Mouse (Mus musculus) MEL (cell line): ENCODE data around the gene Trem2. TPM values are rescaled to one million over a fixed set of nuclear protein-coding genes. Genes with fewer than 3 reads are reported as not detected.

Source experiments
- DNase-seq: peaks from one replicate; pipeline ENCODE4 v3.0.0; 2011; ENCODE audit warnings: low read depth, low spot score
- H3K27ac ChIP-seq: 2 replicates; pipeline ENCODE4 v1.5.1; 2012; ENCODE audit warnings: low read depth, mild to moderate bottlenecking, control low read depth, low read length, moderate library complexity; ENCODE audit not compliant: control insufficient read depth
- H3K27me3 ChIP-seq, 2 experiments: fragments of 150-350 bp in 1 of 2; sonication (generic) in 1 of 2; 2 replicates each; pipeline ENCODE4 v1.6.1; 2012; ENCODE audit warnings: low read length in 2 of 2, mild to moderate bottlenecking in 2 of 2, improper control_type of control experiment in 1 of 2, moderate library complexity in 1 of 2; ENCODE audit not compliant: insufficient read depth in 2 of 2, control insufficient read depth in 1 of 2
- H3K36me3 ChIP-seq, 2 experiments: 2 replicates each; pipeline ENCODE4 v1.6.1; 2012 to 2014; ENCODE audit warnings: low read length in 2 of 2, improper control_type of control experiment in 1 of 2, inconsistent platforms in 1 of 2, mild to moderate bottlenecking in 1 of 2; ENCODE audit not compliant: insufficient read depth in 2 of 2, control insufficient read depth in 1 of 2
- H3K4me1 ChIP-seq, 2 experiments: fragments of 150-350 bp in 1 of 2; sonication (generic) in 1 of 2; 2 replicates each; pipeline ENCODE4 v1.6.1; 2012; ENCODE audit warnings: low read length in 2 of 2, improper control_type of control experiment in 1 of 2, mild to moderate bottlenecking in 1 of 2; ENCODE audit not compliant: insufficient read depth in 2 of 2, control insufficient read depth in 1 of 2
- H3K4me3 ChIP-seq, 2 experiments: fragments of 150-350 bp in 1 of 2; sonication (generic) in 1 of 2; 2 replicates each; pipeline ENCODE4 v1.5.1; 2012; ENCODE audit warnings: low read depth in 2 of 2, low read length in 2 of 2, mild to moderate bottlenecking in 2 of 2, moderate library complexity in 2 of 2, control low read depth in 1 of 2, improper control_type of control experiment in 1 of 2; ENCODE audit not compliant: control insufficient read depth in 1 of 2, insufficient read depth in 1 of 2
- H3K79me2 ChIP-seq: 2 replicates; pipeline ENCODE4 v1.6.1; 2012; ENCODE audit warnings: mild to moderate bottlenecking, low read length, moderate library complexity; ENCODE audit not compliant: control insufficient read depth, poor library complexity, insufficient read depth
- H3K9ac ChIP-seq: 2 replicates; pipeline ENCODE4 v1.6.1; 2012; ENCODE audit warnings: low read depth, mild to moderate bottlenecking, control low read depth, low read length, moderate library complexity; ENCODE audit not compliant: control insufficient read depth, poor library complexity, severe bottlenecking
- H3K9me3 ChIP-seq: fragments of 150-350 bp; sonication (generic); replicated peaks from 2 replicates; pipeline ENCODE4 v1.6.1; 2012; ENCODE audit warnings: mild to moderate bottlenecking, low read length, improper control_type of control experiment, moderate library complexity; ENCODE audit not compliant: insufficient read depth
- BHLHE40 ChIP-seq: IDR thresholded peaks from 2 replicates; pipeline ENCODE4 v1.6.1; 2012; ENCODE audit warnings: low read depth, mild to moderate bottlenecking, inconsistent platforms, low read length, improper control_type of control experiment, borderline replicate concordance
- CHD1 ChIP-seq: IDR thresholded peaks from 2 replicates; pipeline ENCODE4 v1.6.1; 2012; ENCODE audit warnings: low read depth, mild to moderate bottlenecking, inconsistent platforms, low read length, improper control_type of control experiment
- CHD2 ChIP-seq: IDR thresholded peaks from 2 replicates; pipeline ENCODE4 v1.6.1; 2011; ENCODE audit warnings: low read length, improper control_type of control experiment
- ELF1 ChIP-seq: IDR thresholded peaks from 2 replicates; pipeline ENCODE4 v1.6.1; 2014; ENCODE audit warnings: low read depth, mild to moderate bottlenecking, inconsistent platforms, low read length, improper control_type of control experiment, moderate library complexity
- ETS1 ChIP-seq: IDR thresholded peaks from 2 replicates; pipeline ENCODE4 v1.6.1; 2012; ENCODE audit warnings: low read depth, mild to moderate bottlenecking, inconsistent platforms, low read length, improper control_type of control experiment, moderate library complexity
- GABPA ChIP-seq: IDR thresholded peaks from 2 replicates; pipeline ENCODE4 v1.6.1; 2012; ENCODE audit warnings: low read depth, mild to moderate bottlenecking, inconsistent platforms, low read length, improper control_type of control experiment, moderate library complexity
- GATA1 ChIP-seq: IDR thresholded peaks from 2 replicates; pipeline ENCODE4 v1.6.1; 2011; ENCODE audit warnings: low read depth, low read length, improper control_type of control experiment
- HCFC1 ChIP-seq: IDR thresholded peaks from 2 replicates; pipeline ENCODE4 v1.6.1; 2012; ENCODE audit warnings: low read depth, mild to moderate bottlenecking, inconsistent platforms, low read length, improper control_type of control experiment, moderate library complexity
- JUND ChIP-seq: IDR thresholded peaks from 2 replicates; pipeline ENCODE4 v1.6.1; 2011; ENCODE audit warnings: low read depth, mild to moderate bottlenecking, improper control_type of control experiment, low read length
- KAT2A ChIP-seq: conservative IDR thresholded peaks from 2 replicates; pipeline ENCODE4 v1.6.1; 2012; ENCODE audit warnings: low read depth, low read length, improper control_type of control experiment, inconsistent platforms
- MAFK ChIP-seq: IDR thresholded peaks from 2 replicates; pipeline ENCODE4 v1.6.1; 2011; ENCODE audit warnings: low read depth, mild to moderate bottlenecking, low read length, improper control_type of control experiment, borderline replicate concordance
- MAX ChIP-seq: IDR thresholded peaks from 2 replicates; pipeline ENCODE4 v1.6.1; 2011; ENCODE audit warnings: low read length, improper control_type of control experiment
- MAZ ChIP-seq: IDR thresholded peaks from 2 replicates; pipeline ENCODE4 v1.6.1; 2012; ENCODE audit warnings: low read depth, mild to moderate bottlenecking, inconsistent platforms, low read length, improper control_type of control experiment
- MEF2A ChIP-seq: IDR thresholded peaks from 2 replicates; pipeline ENCODE4 v1.6.1; 2014; ENCODE audit warnings: low read depth, mild to moderate bottlenecking, inconsistent platforms, low read length, improper control_type of control experiment; ENCODE audit not compliant: poor library complexity, insufficient replicate concordance, severe bottlenecking; ENCODE audit errors: extremely low read depth
- MXI1 ChIP-seq: IDR thresholded peaks from 2 replicates; pipeline ENCODE4 v1.6.1; 2011; ENCODE audit warnings: mild to moderate bottlenecking, low read depth, low read length, improper control_type of control experiment
- MYB ChIP-seq: IDR thresholded peaks from 2 replicates; pipeline ENCODE4 v1.6.1; 2011; ENCODE audit warnings: mild to moderate bottlenecking, low read depth, low read length, improper control_type of control experiment
- MYC ChIP-seq: IDR thresholded peaks from 2 replicates; pipeline ENCODE4 v1.6.1; 2011; ENCODE audit warnings: low read depth, mild to moderate bottlenecking, low read length, improper control_type of control experiment, moderate library complexity
- NELFE ChIP-seq: IDR thresholded peaks from 2 replicates; pipeline ENCODE4 v1.6.1; 2011; ENCODE audit warnings: low read depth, low read length, improper control_type of control experiment
- NRF1 ChIP-seq: IDR thresholded peaks from 2 replicates; pipeline ENCODE4 v1.6.1; 2014; ENCODE audit warnings: low read depth, mild to moderate bottlenecking, inconsistent platforms, low read length, improper control_type of control experiment, moderate library complexity; ENCODE audit not compliant: poor library complexity, insufficient read depth, severe bottlenecking
- POLR2A ChIP-seq, 2 experiments: IDR thresholded peaks; 2 replicates each; pipeline ENCODE4 v1.6.1; 2011 to 2012; ENCODE audit warnings: low read length in 2 of 2, mild to moderate bottlenecking in 2 of 2, control low read depth in 1 of 2, improper control_type of control experiment in 1 of 2, low read depth in 1 of 2, moderate library complexity in 1 of 2; ENCODE audit not compliant: control insufficient read depth in 1 of 2, insufficient read depth in 1 of 2, poor library complexity in 1 of 2
- POLR2AphosphoS2 ChIP-seq: IDR thresholded peaks from 2 replicates; pipeline ENCODE4 v1.6.1; 2011; ENCODE audit warnings: low read length, improper control_type of control experiment
- RAD21 ChIP-seq: IDR thresholded peaks from 2 replicates; pipeline ENCODE4 v1.6.1; 2011; ENCODE audit warnings: mild to moderate bottlenecking, low read depth, low read length, improper control_type of control experiment
- RCOR1 ChIP-seq: IDR thresholded peaks from 2 replicates; pipeline ENCODE4 v1.6.1; 2012; ENCODE audit warnings: low read depth, mild to moderate bottlenecking, inconsistent platforms, low read length, improper control_type of control experiment
- SIN3A ChIP-seq: IDR thresholded peaks from 2 replicates; pipeline ENCODE4 v1.6.1; 2012; ENCODE audit warnings: low read length, improper control_type of control experiment, inconsistent platforms
- SMC3 ChIP-seq: IDR thresholded peaks from 2 replicates; pipeline ENCODE4 v1.6.1; 2011; ENCODE audit warnings: low read depth, low read length, improper control_type of control experiment
- TBP ChIP-seq: IDR thresholded peaks from 2 replicates; pipeline ENCODE4 v1.8.0; 2011; ENCODE audit warnings: low read depth, low read length, improper control_type of control experiment
- TCF12 ChIP-seq: IDR thresholded peaks from 2 replicates; pipeline ENCODE4 v1.6.1; 2014; ENCODE audit warnings: low read depth, mild to moderate bottlenecking, inconsistent platforms, low read length, improper control_type of control experiment, moderate library complexity
- USF1 ChIP-seq: IDR thresholded peaks from 2 replicates; pipeline ENCODE4 v1.6.1; 2014; ENCODE audit warnings: low read depth, mild to moderate bottlenecking, inconsistent platforms, low read length, improper control_type of control experiment, moderate library complexity
- USF2 ChIP-seq, 2 experiments: IDR thresholded peaks; 2 replicates each; pipeline ENCODE4 v1.6.1; 2011 to 2012; ENCODE audit warnings: improper control_type of control experiment in 2 of 2, low read length in 2 of 2, borderline replicate concordance in 1 of 2, inconsistent platforms in 1 of 2, low read depth in 1 of 2, mild to moderate bottlenecking in 1 of 2; ENCODE audit not compliant: insufficient read depth in 1 of 2
- ZC3H11A ChIP-seq: IDR thresholded peaks from 2 replicates; pipeline ENCODE4 v1.6.1; 2012; ENCODE audit warnings: low read depth, mild to moderate bottlenecking, inconsistent platforms, low read length, improper control_type of control experiment
- ZKSCAN1 ChIP-seq: IDR thresholded peaks from 2 replicates; pipeline ENCODE4 v1.6.1; 2012; ENCODE audit warnings: low read depth, mild to moderate bottlenecking, inconsistent platforms, low read length, improper control_type of control experiment, moderate library complexity
- ZMIZ1 ChIP-seq: IDR thresholded peaks from 2 replicates; pipeline ENCODE4 v1.6.1; 2012; ENCODE audit warnings: low read depth, mild to moderate bottlenecking, inconsistent platforms, low read length, improper control_type of control experiment, moderate library complexity
- ZNF384 ChIP-seq: IDR thresholded peaks from 2 replicates; pipeline ENCODE4 v1.6.1; 2012; ENCODE audit warnings: low read depth, mild to moderate bottlenecking, inconsistent platforms, low read length, improper control_type of control experiment
- polyA plus RNA-seq, 2 experiments: library from polyadenylated mRNA; stranded (reverse) in 1 of 2; unstranded in 1 of 2; fragments of >175 nt in 1 of 2; fragments of >200 nt in 1 of 2; gene quantifications; 2 replicates each; pipeline versions ENCODE4 v1.2.1 to v1.2.4; 2012; ENCODE audit warnings: low replicate concordance in 2 of 2, low read depth in 1 of 2; ENCODE audit not compliant: insufficient read length in 2 of 2, insufficient read depth in 1 of 2, missing spikeins in 1 of 2
- total RNA-seq: library from RNA; depleted of rRNA; stranded (reverse); fragments of 300-350 nt; gene quantifications from 2 replicates; pipeline ENCODE4 v1.2.3, GENCODE M21; 2012

Trem2 gene
- total and polyA plus RNA-seq, 3 experiments: 0.04 to 0.26 TPM; not detected in 1

DNA sequence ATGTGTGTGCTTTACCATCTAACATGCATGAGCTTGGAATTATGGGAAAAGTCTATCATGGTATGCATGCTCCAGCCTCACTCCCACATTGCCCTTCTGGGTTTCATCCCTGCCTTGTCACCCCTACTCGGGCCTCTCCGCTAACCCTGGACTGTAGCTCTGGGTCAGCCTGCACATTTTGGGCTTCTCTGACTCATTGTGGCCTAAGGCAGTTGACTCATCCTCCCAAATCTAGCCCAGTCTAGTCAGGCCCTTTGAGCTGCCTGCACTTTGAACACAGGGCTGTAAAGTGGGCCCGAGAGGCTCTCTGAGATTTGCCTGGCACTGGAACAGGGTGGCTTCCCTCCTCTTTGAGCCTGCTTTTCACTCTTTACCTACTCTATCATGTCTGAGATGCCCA is 9.6 kb downstream of the Trem2 start:
- no peak overlapping the region for H3K4me3 ChIP-seq
- TF ChIP-seq RAD21 (no peak), MAFK (no peak), NRF1 (no peak), RCOR1 (no peak), ZC3H11A (no peak), USF1 (no peak), MYB (no peak), MAZ (no peak), GABPA (no peak), GATA1 (no peak), ELF1 (no peak), MAX (no peak), MXI1 (no peak), BHLHE40 (no peak), KAT2A (no peak), MEF2A (no peak), ZNF384 (no peak), NELFE (no peak), POLR2A (IDR thresholded peaks at IDR 0.05; ENCODE audit: control insufficient read depth in 1 of 2, insufficient read depth in 1 of 2, low read depth in 1 of 2, low read length in 2 of 2, poor library complexity in 1 of 2) (no peak)
- TF ChIP-seq, all 39 proteins: peak for 0
- no peaks in the 10 kb centered on the region for H3K27me3 ChIP-seq
- H3K4me1 ChIP-seq: peaks cover 5 to 20% of the 10 kb centered on the region in 2 experiments
- no peak overlapping the region for H3K27ac ChIP-seq
- H3K79me2 ChIP-seq: no peaks in the 10 kb centered on the region
- no peaks in the 10 kb centered on the region for H3K9me3 ChIP-seq
- H3K9ac ChIP-seq: no peak overlapping the region
- DNase-seq: no peak
- H3K36me3 ChIP-seq: peaks cover 0 to 14% of the 10 kb centered on the region in 2 experiments; a peak in 2 of 4 replicates

DNA sequence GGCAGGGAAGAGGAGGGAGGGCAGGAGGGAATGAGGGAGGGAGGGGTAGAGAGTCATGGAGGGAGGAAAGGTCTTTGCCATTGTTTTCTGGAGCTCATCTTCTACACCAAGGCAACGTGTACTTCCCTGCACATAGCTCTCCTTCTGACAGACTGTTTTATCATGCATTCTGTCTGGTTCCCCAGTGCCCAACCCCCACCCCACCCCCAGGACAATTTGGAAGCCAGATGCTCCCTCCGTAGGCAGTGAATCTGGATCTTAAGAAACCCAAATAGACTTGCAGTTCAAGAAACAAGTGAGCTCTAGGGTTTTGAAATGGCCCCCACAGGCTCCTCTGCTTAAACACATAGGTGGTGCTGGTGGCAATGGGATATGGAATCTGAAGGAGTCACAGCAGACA is 11.7 kb downstream of the Trem2 start:
- H3K27me3 ChIP-seq: no peaks in the 10 kb centered on the region
- H3K9ac ChIP-seq: no peak overlapping the region
- H3K4me3 ChIP-seq: no peak overlapping the region
- no peak for DNase-seq
- peaks cover 0 to 27% of the 10 kb centered on the region in 2 experiments; a peak in 2 of 4 replicates for H3K36me3 ChIP-seq
- H3K79me2 ChIP-seq: no peaks in the 10 kb centered on the region
- TF ChIP-seq CHD1: no peak
- no peak for TF ChIP-seq JUND
- no peak for TF ChIP-seq HCFC1
- no peak for TF ChIP-seq ELF1
- TF ChIP-seq MYB: no peak
- TF ChIP-seq SMC3: no peak
- no peak for TF ChIP-seq NRF1
- TF ChIP-seq RAD21: no peak
- no peak for TF ChIP-seq TCF12
- TF ChIP-seq CHD2: no peak
- no peak for TF ChIP-seq SIN3A
- no peak for TF ChIP-seq MYC
- TF ChIP-seq RCOR1: no peak
- TF ChIP-seq POLR2AphosphoS2: no peak
- no peak for TF ChIP-seq USF2 (IDR thresholded peaks at IDR 0.05; ENCODE audit: borderline replicate concordance in 1 of 2, insufficient read depth in 1 of 2, low read depth in 1 of 2, low read length in 2 of 2)
- no peak for TF ChIP-seq ETS1
- TF ChIP-seq ZKSCAN1: no peak
- no peak for TF ChIP-seq TBP
- no peak for TF ChIP-seq USF1
- no peak for TF ChIP-seq ZMIZ1
- H3K9me3 ChIP-seq: no peaks in the 10 kb centered on the region
- no peak overlapping the region for H3K27ac ChIP-seq
- H3K4me1 ChIP-seq: peaks cover 15 to 38% of the 10 kb centered on the region in 2 experiments
